Mouse (Mus musculus): Measurements from ENCODE around the gene Lrrc32. TPM values are rescaled to one million over a fixed set of nuclear protein-coding genes. Genes with fewer than 3 reads are reported as not detected.

Lrrc32 gene
- 1 to 10 TPM in 1 of 2 experiments, under 1 TPM in 1; 0.11 to 1.3 TPM for polyA plus RNA-seq (2012; fragmentation: generic; extraction: Trizol)

GRCm38 (mm10) chr7:98489131-98489530 lies at the start of gene Lrrc32:
TSS of gene Lrrc32 (plus strand) at chr7:98489283.

GRCm38 (mm10) chr7:98439956-98440466 lies 49.1 kb upstream of the Lrrc32 start, which contains the start of gene Gucy2d:
TSS of gene Gucy2d (plus strand) at chr7:98440416.

Other genes starting within 250 kb of the Lrrc32 start
- gene Acer3, start 168.1 kb upstream of the Lrrc32 start, polyA plus RNA-seq (2012; fragmentation: generic; extraction: Trizol): 10 to 100 TPM in 1 of 2 experiments, 1 to 10 TPM in 1; 1.2 to 20.3 TPM
- 10 to 100 TPM in 1 of 2 experiments, 1 to 10 TPM in 1; 5.0 to 25.5 TPM for gene Tsku, start 128.0 kb upstream of the Lrrc32 start, polyA plus RNA-seq (2012; fragmentation: generic; extraction: Trizol)
- under 1 TPM in 1 of 2 experiments, not detected in 1; 0.20 TPM for gene Gucy2d, start 48.9 kb upstream of the Lrrc32 start, polyA plus RNA-seq (2012; fragmentation: generic; extraction: Trizol)
- gene Emsy, start 167.5 kb downstream of the Lrrc32 start, polyA plus RNA-seq (2012; fragmentation: generic; extraction: Trizol): 10 to 100 TPM in 1 of 2 experiments, 1 to 10 TPM in 1; 1.3 to 10.4 TPM
- gene Thap12, start 213.8 kb downstream of the Lrrc32 start, polyA plus RNA-seq (2012; fragmentation: generic; extraction: Trizol): 10 to 100 TPM in 1 of 2 experiments, 1 to 10 TPM in 1; 1.4 to 18.4 TPM

Data from C3H10T1/2 (cell line).